Mouse (Mus musculus) thymus, postnatal 4 days (tissue): ENCODE measurements around the gene Brinp2.

Experiments
- DNase-seq: peaks from one replicate; pipeline ENCODE4 v3.0.0; 2021

The Brinp2 gene

DNA sequence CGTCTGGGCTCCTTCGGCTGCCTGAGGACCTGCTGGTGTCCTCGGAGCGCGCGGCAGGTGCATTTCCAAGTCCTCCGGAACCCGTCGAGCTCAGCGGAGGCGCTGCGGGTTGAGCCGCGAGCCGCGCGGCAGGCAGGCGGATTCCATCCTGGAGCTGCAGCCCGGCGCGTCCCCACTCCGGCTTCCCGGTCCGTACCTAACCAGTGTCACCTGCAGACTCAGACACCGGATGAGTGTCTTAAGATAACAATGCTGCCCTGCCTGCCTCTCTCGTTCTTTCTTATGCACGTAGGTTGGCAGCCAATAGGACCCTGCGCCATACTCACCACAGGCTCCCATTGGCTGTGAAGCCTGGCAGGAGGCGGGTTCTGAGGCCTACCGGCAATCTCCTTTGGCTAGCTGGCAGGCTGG, at the start of gene Brinp2:
Brinp2 (minus strand) TSS at position 276 of the 411 bp plus-strand sequence.
- DNase-seq = peak; percentile 15

DNA sequence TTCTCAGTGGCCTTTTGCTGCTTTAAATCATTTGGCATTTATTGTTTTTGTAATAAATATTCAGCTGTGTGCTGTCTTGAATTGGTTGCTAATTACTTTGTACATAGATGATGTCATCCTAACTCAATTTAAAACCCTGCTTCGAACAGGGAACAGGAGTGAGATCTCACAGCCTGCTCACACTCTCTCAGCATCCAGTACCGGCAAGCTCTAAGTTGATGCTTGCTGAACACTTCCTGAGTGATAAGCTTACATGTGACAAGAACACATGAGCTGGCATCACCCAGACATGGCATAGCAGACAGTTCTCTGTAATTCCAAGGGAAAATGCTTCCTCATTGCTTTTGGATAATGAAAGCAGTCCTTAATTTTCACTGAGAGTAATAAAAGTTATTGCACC, 44.8 kb upstream of the Brinp2 start:
- DNase-seq = no peak

DNA sequence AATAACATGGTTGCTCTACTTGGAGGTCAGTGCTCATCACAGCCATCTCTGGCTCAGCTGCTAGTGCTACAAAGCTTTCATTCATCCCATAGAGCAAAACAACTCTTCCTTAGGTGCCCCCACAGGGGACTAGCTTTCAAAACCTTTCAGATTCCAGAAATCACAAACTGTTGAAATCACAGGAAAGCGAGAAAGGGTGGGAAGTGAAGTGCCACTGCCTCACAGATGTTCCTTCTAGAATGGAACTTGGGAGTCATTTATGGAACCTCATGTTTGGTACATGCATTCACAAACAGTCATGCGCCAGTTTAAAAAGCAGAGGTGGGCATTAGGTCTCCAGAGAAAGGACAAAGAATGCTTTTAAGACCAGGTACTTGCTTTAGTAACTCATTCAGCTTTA, 40.9 kb upstream of the Brinp2 start:
- DNase-seq = no peak

DNA sequence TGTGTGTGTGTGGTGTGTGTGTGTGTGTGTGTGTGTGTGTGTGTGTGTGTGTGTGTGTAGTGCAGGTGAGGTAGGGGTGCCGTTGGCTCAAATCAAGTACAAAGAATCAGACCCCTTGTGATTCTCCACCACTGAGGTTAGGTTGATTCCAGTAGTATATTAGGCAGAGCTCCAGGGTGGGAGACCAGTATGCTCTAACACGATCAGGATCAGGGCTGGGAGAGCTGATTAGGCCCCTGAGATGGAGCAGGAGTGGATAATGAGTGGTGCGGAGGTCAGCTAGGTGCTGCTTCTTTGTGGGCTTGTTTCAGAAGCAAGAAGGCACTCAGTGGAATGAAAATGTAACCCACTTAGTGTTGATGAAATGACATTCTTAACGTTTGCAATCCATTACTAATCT, 34.6 kb upstream of the Brinp2 start:
- DNase-seq = no peak

DNA sequence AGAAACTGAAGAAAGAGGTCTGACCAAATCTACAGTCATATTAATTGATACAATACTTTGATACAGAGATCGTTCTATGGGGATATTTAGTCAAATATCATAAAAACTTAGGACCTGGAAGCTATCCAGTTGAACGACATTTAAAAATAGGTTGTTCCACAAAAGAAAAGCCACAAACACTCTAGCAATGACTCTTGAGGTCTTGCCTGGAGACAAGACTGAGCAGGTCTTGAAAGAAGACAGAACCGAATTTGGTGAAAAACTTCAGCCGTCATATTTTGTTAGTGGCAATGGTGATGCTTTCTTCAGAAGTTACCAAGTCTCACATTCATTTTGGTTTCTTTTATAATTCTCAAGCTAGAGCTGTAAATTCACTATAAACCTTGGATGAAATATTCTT, 32.9 kb upstream of the Brinp2 start:
- no peak for DNase-seq

DNA sequence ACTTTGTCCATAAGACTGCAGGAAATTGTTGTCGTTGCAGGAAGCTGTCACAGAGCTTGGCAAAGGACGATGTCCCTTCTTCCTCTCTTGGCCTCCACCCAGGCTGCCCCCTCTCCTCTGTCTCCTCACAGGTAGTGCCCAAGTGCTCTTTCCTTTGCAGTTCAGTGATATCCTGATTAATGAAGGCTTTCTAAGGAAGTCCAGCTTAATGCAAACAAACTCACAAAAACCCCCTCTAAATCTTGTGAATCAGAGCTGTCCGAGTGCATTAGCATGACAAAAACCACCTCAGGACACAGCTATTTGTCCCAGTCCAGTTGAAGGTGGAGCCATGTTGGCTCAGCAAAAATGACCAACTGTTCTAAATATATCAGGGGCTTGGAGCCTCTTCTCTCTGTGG, 30.7 kb upstream of the Brinp2 start:
- no peak for DNase-seq

DNA sequence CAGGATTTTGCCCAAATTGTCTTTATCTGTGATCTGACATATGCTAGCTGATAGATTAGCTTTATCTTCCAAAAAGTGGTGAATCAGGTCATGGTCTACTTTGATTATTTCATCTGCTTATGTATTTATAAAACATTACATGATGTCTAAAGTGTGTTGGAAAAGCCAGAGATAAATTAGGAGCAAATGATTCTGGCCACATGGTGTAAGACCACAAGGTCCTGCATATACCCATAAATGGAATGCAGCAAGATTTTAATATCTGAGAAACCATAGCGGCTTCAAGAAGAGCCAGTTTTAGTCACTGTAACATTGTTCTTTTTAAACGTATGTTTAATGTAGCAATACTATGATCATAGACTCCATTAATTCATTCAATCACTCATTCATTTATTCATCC, 29.2 kb upstream of the Brinp2 start:
- DNase-seq = no peak

DNA sequence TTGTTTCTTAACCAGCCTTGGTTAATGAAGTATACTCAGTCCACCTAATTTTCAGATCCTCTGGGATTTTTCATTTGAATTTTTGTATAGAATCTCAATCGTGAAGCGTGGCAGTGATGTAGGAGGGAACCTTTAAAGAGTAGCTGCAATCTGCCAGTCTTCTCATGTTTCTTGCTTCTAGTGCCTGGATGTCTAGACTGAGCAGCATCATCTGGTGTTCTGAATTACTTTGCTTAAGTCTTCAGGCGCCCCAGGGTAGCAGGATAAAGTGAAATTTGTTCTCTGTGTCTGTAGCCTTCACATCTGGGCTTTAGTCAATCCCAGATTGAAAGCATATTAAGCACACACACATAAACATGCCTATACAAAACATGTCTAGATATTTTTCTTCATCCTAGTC, 27.1 kb upstream of the Brinp2 start:
- no peak for DNase-seq

DNA sequence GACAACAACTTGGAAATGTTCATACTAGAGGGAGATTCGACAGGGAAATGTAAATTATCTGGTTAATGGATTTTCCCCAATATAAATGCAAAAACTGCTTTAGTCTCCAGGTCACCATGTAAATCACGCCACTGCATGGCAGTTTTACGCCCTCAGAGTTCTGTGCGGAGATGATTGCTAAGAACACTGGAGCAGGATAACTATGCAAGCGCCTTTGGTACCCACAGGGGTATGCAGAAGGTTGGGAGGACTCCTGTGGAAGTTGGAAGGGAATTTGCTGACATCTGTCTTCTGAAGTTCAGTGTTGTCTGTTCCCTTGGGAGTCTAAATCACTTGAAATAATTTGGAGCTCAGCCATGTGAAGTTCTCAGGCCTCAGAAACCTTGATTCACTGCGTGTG, 26.2 kb upstream of the Brinp2 start:
- DNase-seq = no peak

DNA sequence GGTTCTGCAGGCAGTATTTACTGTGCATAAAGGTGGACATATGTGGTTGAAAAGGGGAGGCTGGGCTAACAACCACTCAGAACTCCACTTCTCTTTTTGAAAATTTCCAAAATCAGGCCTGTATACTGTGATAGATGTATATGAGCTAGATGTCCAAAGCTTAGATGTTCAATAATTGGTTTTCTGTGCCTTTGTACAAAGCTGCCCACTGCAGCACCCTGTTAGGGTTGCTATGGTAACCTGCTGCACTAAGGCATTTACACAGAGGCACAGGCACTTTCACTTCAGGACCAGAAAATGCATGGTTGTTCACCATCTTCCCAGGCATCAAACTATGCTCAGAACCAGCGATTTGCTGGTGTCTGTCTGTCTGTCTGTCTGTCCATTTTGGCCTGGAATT, 8.3 kb upstream of the Brinp2 start:
- no peak for DNase-seq

DNA sequence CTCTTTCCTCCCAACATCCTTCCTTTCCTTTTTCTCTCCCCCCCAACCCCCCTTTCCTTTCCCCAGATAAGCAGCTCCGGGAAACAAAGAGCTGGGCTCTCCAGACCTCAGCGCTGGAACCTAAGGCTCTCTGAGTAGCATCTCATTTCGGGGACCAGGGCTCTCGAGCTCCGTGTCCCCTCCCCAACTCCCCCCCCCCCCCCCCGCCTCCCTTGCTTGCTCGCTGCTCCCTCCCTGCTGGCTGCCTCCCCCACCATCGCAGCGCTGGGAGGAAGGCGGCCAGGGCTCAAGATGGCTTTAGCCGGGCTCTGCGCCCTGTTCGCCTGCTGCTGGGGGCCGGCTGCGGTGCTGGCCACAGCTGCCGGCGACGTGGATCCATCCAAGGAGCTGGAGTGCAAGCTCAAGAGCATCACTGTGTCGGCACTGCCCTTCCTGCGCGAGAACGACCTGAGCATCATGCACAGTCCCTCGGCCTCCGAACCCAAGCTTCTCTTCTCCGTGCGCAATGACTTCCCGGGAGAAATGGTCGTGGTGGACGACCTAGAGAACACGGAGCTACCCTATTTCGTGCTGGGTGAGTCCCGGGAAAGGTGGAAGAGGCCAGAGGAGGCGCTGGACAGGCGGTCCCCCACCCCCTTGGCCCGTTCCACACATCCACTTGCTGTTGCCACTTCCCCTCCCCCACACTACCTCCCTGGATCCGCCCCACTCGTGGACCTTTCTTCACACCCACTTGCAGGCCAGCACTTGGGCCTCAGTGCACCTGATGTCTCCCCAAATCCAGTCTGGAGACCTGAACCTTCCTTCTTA, 6.4 kb upstream of the Brinp2 start:
- DNase-seq = no peak

DNA sequence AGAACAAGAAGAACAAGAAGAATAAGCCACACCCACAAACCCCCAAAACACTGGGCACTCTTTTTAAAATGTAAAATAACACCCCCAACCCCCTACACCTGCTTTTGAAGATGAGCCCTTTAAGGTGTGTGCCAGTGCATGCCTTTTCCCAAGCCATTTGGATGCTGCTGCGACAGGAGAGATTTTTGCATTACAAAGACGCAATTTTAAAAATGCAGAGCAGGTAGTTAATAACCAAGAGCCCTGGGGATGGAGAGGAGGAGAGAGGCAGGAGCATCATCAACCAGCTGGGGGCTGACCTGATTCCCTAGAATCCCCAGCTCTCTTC, 5.8 kb upstream of the Brinp2 start, which contains the start of gene Astn1:
Astn1 (plus strand) TSS at position 310 of the 328 bp plus-strand sequence.
- DNase-seq = no peak

DNA sequence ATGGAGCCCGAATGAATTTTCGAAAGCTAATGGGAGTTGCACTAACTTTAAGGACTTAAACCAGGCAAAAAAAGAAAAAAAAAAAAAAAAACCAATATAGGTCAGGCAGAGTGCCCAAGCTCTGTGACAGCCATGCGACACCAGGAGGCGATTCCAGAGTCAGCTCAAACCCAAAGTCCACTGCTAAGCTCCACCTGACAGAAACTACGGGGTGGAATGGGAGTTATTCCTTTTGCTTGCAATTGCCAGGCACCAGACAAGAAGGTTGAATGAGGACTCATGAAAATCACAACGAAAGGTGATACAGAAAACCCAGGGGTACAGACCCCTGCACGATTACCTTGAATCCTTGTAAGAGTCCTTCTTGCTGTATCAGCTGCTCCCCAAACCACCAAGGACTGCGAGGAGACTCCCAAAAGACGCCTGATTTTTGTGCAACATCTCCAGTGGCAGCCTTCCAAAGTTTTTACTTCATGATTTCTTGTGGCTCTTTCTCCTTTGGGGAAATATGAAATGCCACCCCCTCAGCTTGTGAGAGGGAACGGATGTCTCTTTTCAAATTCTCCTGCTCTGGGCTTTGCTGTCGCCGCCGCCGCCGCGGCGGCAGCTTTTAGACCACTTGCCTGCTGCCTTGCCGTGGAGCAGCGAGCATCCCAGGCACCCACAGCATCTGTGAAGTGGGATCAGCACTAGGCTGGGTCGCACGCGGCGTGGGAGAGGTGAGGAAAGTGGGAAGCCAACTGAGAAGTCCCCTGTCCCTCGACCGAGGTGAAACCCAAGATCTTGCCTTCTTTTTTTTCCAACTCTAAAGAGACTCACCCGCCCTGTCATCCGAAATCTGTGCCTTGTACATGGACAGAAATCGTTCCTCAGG, 712 bp downstream of the Brinp2 start:
- DNase-seq = no peak

DNA sequence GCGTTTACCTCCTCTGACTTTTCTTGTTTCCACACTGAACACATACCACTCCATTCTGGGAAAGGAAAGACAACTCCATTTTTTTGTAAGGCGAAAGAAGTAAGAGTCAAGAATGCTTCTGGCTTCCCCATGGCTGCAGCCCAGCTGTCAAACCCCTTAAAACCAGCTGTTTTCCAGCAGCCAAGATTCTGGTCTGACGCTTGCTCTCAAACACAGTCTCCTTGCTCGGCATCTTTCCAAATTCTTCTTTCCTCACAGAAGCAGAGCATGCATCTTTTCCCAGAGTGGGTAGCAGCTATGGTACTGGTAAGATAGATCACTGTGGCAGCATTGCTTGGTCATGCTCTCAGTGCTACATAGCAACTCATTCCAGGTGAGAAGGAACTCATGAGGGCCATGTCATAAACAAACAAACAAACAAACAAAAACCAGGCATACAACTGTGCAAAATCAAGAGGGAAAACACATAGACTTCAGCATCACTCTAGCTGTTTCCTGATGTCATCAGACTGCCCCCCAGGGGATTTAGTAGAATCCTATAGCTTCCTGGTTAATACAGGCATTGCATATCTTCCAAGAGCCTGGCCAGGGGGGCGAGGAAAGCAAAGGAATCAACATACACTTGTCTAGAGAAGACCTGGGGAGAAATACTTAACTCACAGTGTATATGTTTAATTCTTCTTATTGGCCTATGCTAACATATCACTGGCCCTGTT, 2.3 kb downstream of the Brinp2 start:
- no peak for DNase-seq

DNA sequence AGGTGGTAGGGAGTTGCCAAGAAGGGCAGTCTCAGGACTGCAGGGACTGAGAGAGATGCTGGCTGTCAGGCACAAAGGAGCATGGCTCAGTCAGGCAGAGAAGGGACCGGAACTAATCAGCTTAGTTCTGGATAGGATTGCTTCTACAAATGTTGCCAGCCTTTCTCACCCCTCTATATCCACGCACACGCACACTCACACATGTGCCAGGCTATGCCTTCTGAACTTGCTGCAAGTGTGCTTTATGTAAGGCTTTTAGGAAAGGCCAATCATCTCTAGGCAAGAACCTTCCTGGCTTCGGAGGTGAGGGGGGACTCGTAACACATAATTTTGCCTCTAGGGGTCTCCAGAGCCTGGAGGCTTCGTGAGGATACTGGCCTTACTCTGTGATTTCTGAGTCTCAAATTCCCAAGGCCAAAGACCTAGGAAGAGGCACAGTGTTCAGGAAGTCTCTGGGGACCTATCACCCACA, 12.8 kb downstream of the Brinp2 start:
- no peak for DNase-seq

DNA sequence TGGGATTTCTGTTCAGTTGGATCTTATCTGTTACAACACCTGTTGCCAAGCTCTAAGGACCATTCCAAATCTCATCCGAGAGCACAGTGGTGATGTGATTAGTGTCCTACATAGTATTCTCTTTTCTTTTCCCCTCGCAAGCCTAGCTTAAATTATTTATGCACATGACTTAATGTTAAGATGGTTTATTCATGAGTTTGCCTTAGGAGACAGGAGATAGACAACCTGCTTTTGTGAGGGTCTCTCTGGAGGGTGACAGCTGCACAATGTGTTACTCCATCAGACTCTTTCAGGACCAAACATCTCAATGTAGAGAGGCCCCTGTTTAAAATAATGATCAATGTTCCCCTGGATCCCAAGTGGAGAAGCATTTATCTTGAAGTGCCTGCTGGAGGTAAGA, 27.3 kb downstream of the Brinp2 start:
- no peak for DNase-seq

DNA sequence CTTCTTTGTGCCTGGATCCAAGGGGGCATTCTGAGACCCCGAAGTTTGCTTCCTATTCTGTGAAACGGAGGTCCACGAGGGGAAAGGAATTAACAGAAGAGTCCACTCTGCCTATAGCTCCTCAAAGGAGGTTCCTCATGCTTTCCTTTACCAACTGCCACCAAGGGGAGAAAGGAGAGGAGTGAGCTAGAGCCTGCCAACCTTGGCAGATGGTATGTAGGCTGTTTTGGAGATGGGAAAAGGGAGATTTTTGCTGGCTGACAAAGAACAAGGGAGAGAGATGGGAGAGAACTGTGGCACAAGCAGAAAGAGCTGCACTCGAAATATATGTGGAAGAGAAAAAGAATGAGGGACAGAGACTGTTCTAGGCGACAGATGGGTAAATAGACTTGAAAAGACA, 28.0 kb downstream of the Brinp2 start:
- DNase-seq = no peak

DNA sequence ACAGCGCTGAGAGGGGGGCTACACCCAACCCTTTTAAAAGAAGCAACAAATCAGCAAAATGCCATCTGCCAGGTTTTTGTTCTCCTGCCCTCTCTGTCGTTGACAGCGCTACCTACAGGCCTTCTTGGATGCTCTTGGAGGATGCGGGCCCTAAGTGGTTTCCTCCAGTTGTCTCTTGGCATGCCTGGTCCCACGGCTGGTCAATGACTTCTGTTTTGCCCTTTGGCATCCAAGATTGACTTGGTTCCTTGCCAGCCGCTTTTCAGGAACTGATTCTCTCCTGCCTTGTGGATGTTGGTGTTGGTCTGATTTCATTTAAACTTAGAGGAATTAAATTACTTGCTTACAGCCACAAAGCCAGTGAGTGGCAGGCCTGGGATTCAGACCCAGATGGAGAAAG, 32.8 kb downstream of the Brinp2 start:
- DNase-seq = no peak

DNA sequence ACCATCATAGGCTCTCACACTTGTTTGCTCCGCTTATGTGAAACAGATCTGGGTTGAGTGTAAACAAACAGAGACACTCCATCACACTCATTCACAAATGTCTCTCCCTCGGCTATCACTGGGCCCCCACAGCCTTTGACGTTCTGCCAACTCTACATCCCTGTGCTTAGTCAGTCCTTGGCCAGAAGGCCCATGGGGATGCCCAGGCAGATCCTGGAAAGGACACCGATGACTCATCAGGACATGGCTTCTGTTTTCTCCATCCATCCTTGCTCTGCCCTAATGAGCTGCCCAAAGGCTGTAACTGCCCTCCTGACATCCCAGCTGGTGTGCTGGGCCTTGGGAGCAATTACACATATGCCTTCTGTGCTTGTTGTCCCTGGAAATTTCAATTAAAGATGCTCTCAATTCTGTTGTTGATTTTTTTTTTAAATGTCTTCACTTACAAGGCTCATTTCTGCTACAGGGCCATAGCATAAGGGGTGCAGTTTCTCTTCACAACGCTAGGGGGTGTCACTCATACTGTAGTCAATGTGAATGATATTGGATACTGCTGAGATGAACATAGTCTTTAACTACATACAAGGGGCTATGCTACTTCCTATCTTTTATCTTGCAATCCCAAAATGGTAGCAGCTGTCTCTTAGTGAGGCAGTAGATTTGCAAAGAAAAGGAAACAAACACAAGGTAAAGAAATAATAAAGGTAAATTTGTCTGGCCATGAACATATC, 45.5 kb downstream of the Brinp2 start:
- DNase-seq = no peak

DNA sequence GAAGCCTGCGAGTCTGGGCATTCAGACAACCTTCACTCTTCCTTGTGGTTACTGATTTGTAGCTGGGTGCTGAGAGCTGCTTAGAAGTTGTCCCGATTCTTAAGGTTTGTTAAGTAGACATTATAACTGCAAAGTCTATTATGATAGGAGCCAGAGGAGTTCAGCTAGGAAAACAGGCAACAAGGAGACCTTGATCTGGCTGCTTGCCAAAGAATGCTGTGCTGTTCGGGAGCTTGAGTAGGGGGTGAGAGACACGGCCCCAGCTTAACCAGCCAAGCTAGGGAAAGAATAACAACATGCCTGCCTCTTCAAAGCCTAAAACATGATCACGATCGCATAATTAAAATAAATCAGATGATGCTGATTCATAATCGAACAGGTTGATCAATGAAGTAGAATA, 59.1 kb downstream of the Brinp2 start:
- DNase-seq = no peak

DNA sequence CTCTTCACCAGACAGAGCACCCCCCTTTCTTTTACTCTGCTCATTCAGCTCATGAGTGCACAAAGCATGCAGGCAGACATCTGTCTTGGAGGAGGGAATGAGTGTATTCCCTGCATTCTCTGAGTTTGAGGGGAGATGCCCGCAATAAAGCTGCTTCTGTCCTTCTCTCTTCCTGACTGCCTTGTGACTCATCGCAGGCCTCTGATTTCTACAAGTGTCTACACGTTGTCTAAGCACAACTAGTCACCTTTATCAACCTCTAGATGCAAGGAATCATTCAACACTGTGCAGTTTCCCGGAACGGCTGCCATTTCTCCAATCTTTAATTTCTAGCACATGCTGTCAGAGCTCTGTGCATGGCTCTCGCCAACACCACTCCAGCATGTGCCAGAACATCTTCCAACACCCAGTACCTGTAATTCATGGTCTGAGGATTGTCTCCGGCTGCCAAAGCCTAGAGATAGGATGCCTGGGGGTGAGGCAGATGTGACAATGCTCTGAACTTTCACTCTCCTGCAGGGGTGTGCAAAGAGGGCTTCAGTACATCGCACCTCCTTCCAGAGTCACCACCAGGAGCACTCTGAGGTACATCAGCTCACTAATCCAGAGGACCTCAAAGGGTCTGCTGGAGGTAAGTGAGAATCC, 59.7 kb downstream of the Brinp2 start:
- DNase-seq = no peak

DNA sequence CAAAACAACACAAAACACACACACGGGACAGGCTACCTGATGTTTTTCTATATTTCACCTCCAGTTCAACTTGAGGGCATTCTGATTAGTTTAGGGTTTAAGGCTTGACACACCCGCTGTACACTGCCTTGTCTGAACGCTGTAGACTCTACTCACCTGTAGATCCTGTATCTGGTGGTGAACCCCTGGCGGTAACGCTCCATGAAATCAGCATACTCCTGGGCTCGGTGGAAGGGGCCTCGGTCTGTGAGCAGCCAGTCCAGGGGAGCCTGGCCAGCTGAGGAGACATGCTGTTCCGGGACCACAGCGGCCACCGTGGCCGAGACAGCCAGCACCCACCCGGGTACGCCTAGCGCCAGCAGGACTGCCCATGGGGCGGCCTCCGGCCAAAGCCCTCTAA, 60.9 kb downstream of the Brinp2 start:
- DNase-seq = no peak
